Mouse (Mus musculus) heart, postnatal 0 days (tissue): Measurements from ENCODE around the gene Gm20498. TPM values are rescaled to one million over a fixed set of nuclear protein-coding genes. Genes with fewer than 3 reads are reported as not detected.
"Not testable (repeated sequence)": the region's sequence is repeated elsewhere in the genome, so short reads cannot be mapped to it uniquely, and the experiment has no call there.

Experiments used
- ATAC-seq: fragments of 200-750 bp; cut with Nextera tagmentation; 2 replicates; pipeline ENCODE4 v1.8.0; 2017; ENCODE audit warnings: low read depth, moderate number of reproducible peaks, moderate library complexity; ENCODE audit not compliant: insufficient read depth
- DNase-seq: peaks from one replicate; pipeline ENCODE4 v3.0.0-alpha.2; 2016; ENCODE audit warnings: low spot score
- H3K27ac ChIP-seq: fragments of 300-500 bp; sonication (generic); 2 replicates; pipeline ENCODE4 v1.5.1; 2014; ENCODE audit warnings: low read depth, mild to moderate bottlenecking
- H3K27me3 ChIP-seq: fragments of 300-500 bp; sonication (generic); 2 replicates; pipeline ENCODE4 v1.6.1; 2014; ENCODE audit warnings: low read length, mixed read lengths; ENCODE audit not compliant: control insufficient read depth, insufficient read depth
- H3K36me3 ChIP-seq: fragments of 300-500 bp; sonication (generic); replicated peaks from 2 replicates; pipeline ENCODE4 v1.6.1; 2014; ENCODE audit warnings: low read length, mixed read lengths; ENCODE audit not compliant: control insufficient read depth, insufficient read depth
- H3K4me1 ChIP-seq: fragments of 300-500 bp; sonication (generic); 2 replicates; pipeline ENCODE4 v1.6.1; 2014; ENCODE audit warnings: antibody characterized with exemption; ENCODE audit not compliant: control insufficient read depth, insufficient read depth
- H3K4me2 ChIP-seq: fragments of 300-500 bp; sonication (generic); 2 replicates; pipeline ENCODE4 v1.6.1; 2014; ENCODE audit warnings: low read depth, mild to moderate bottlenecking, low read length, moderate library complexity
- H3K4me3 ChIP-seq: fragments of 300-500 bp; sonication (generic); 2 replicates; pipeline ENCODE4 v1.5.1; 2014; ENCODE audit warnings: low read depth, low read length
- H3K9ac ChIP-seq: fragments of 300-500 bp; sonication (generic); replicated peaks from 2 replicates; pipeline ENCODE4 v1.6.1; 2014; ENCODE audit warnings: low read depth, low read length, mixed read lengths
- H3K9me3 ChIP-seq: fragments of 300-500 bp; sonication (generic); replicated peaks from 2 replicates; pipeline ENCODE4 v1.6.1; 2016; ENCODE audit warnings: low read length; ENCODE audit not compliant: control insufficient read depth
- CTCF ChIP-seq: IDR thresholded peaks from 2 replicates; pipeline ENCODE4 v1.5.1; 2016; ENCODE audit warnings: antibody characterized with exemption, control low read depth, low read depth
- EP300 ChIP-seq: IDR thresholded peaks from 2 replicates; pipeline ENCODE4 v1.6.1; 2016; ENCODE audit warnings: antibody characterized with exemption, low read depth
- WGBS: fragments of 180-500 bp; shearing (Covaris S2); extraction: QIAGEN DNeasy Blood & Tissue Kit; methylation state at CpG from one replicate; pipeline ENCODE4 v1.1.7; 2014; 5-methylcytosine and 5-hydroxymethylcytosine counted together
- polyA plus RNA-seq: library from polyadenylated mRNA; unstranded; fragments of >200 nt; fragmentation: Nextera tagmentation; extraction: Ambion mirVana; gene quantifications from 2 replicates; pipeline ENCODE4 v1.2.1, GENCODE M21; 2015
- total RNA-seq: library from RNA; depleted of rRNA; stranded (reverse); fragments of >200 nt; gene quantifications from 2 replicates; pipeline ENCODE4 v1.2.3, GENCODE M21; 2014; ENCODE audit warnings: low replicate concordance

Gm20498 gene
- total and polyA plus RNA-seq, 2 experiments from 2014 or later: 25.4 to 46.5 TPM

GRCm38 (mm10) chr12:81484212-81484611 is 48.5 kb downstream of the Gm20498 start:
- Histone ChIP-seq H3K9ac (peak overlapping the region; percentile 74), H3K4me1 (no peaks in the 10 kb centered on the region), H3K36me3 (no peaks in the 10 kb centered on the region), H3K27me3 (no peaks in the 10 kb centered on the region), H3K4me2 (peak overlapping the region; percentile 80), H3K4me3 (peak overlapping the region; percentile 82), H3K27ac (peak overlapping the region; percentile 96), H3K9me3 (no peaks in the 10 kb centered on the region)
- ATAC-seq: no peak
- TF ChIP-seq EP300 (no peak), CTCF (no peak)
- 2% methylated on average over 7 of the region's 7 CpGs for WGBS
- DNase-seq: peak; percentile 21

DNA sequence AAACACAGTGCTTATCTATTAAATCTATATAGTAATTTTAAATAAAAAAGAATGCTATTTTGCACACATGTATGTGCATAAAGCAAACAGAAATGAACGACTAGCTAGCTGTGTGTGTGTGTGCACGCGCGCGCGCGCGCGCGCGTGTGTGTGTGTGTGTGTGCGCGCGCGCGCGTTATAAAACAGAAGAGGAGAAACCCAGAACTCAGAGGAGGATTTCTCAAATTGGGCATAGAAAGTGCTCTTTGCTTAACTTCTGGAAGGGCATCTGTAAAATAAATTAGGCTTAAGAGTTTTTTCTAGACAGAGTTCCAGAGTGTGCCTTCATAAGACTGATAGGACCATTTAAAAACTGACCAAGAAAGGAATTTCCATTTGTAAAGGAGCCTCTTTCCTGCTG is 49.0 kb downstream of the Gm20498 start:
- no peaks in the 10 kb centered on the region for H3K36me3 ChIP-seq
- DNase-seq (peak; percentile 40), ATAC-seq (no peak)
- H3K9ac ChIP-seq: peak overlapping the region; percentile 74; the same call in 1 of the 2 replicates
- peak overlapping the region; percentile 82 for H3K4me3 ChIP-seq
- TF ChIP-seq CTCF: no peak
- no peak for TF ChIP-seq EP300
- 30% methylated on average over 17 of the region's 17 CpGs for WGBS
- H3K9me3 ChIP-seq: no peaks in the 10 kb centered on the region
- H3K4me2 ChIP-seq: peak overlapping the region; percentile 80
- H3K27me3 ChIP-seq: no peaks in the 10 kb centered on the region
- no peak overlapping the region for H3K27ac ChIP-seq
- H3K4me1 ChIP-seq: no peaks in the 10 kb centered on the region

GRCm38 (mm10) chr12:81459051-81459450 is 73.7 kb downstream of the Gm20498 start:
- H3K9ac ChIP-seq, H3K4me1 ChIP-seq, H3K36me3 ChIP-seq, ATAC-seq, H3K4me3 ChIP-seq, H3K27ac ChIP-seq, DNase-seq, H3K27me3 ChIP-seq, H3K4me2 ChIP-seq: not testable (repeated sequence)
- WGBS: 91% methylated on average over 7 of the region's 7 CpGs
- 0 out of 2 replicates have a peak, but pooled peaks cover 19% of the 10 kb centered on the region for H3K9me3 ChIP-seq

- DNase-seq, H3K9me3 ChIP-seq, H3K27ac ChIP-seq, ATAC-seq, H3K36me3 ChIP-seq, H3K27me3 ChIP-seq, H3K4me2 ChIP-seq, H3K4me1 ChIP-seq, H3K9ac ChIP-seq, H3K4me3 ChIP-seq: not testable (repeated sequence)
- 90% methylated on average over 9 of the region's 9 CpGs for WGBS
Observed at GRCm38 (mm10) chr12:81438985-81439384, 93.7 kb downstream of the Gm20498 start.

GRCm38 (mm10) chr12:81434778-81435177 is 97.9 kb downstream of the Gm20498 start:
- ATAC-seq, H3K4me3 ChIP-seq, H3K27me3 ChIP-seq, H3K4me1 ChIP-seq, H3K9me3 ChIP-seq, DNase-seq, H3K27ac ChIP-seq, H3K4me2 ChIP-seq, H3K36me3 ChIP-seq, H3K9ac ChIP-seq: not testable (repeated sequence)
- WGBS: 90% methylated on average over 2 of the region's 2 CpGs

DNA sequence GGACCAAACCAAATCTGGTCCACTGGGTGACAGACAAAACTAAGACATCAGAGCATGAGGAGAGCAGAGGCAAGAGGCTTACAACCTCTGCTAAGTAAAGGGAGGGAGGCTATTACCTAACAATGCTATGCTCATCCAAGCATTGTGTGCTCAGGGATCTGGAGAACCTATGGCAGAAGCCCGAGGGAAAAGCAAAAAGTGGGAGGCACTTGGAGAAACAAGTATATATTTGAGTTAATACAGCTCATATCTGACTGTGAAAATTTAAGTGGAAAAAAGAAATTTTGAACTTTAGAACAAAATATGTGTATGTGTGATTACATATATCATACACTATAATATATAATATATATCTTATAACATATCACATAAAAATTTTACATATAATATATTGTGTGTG is 110.9 kb downstream of the Gm20498 start, which contains the start of gene Adam4:
TSS of gene Adam4 (minus strand) at position 101 of the 400 bp plus-strand sequence.
- 81% methylated on average over 1 of the region's 1 CpGs for WGBS
- no peak within 1 kb of the TSS for H3K4me3 ChIP-seq

More for the DNA sequence above, 110.9 kb downstream of the Gm20498 start, which contains the start of gene Adam4:
- no peak for TF ChIP-seq CTCF
- TF ChIP-seq EP300: no peak
- Histone ChIP-seq H3K4me1 (no peaks in the 10 kb centered on the region), H3K27me3 (no peaks in the 10 kb centered on the region), H3K36me3 (no peaks in the 10 kb centered on the region), H3K9ac (no peak within 1 kb of the TSS), H3K4me2 (no peak within 1 kb of the TSS), H3K9me3 (peaks cover 10% of the 10 kb centered on the region; the same call in 1 of the 2 replicates), H3K27ac (no peak within 1 kb of the TSS)
- DNase-seq: no peak
- no peak for ATAC-seq
